In genomic region chr13:29210159-29211021, GRCm38 (mm10) we compare ENCODE assay signal across 8 mouse cellular contexts.
DNase-seq lines count a peak whose midpoint lies in the region; TF ChIP-seq lines count a peak whose summit lies in the region.

No protein-coding gene starts in this region.

- peak overlapping the region; percentile 80 for H3K27ac ChIP-seq in ES-Bruce4 (ENCODE audit: insufficient read depth, low read length)
- peak overlapping the region; percentile 88 for H3K27ac ChIP-seq in hindbrain, embryonic 10.5 days
- H3K27ac ChIP-seq in limb, embryonic 10.5 days = peak overlapping the region; percentile 92

- TF ChIP-seq CTCF in ES-Bruce4 (IDR thresholded peaks at IDR 0.05; ENCODE audit: low read depth, low read length) = no peak

- peaks cover 1% of the 10 kb centered on the region for H3K4me1 ChIP-seq in ES-Bruce4 (ENCODE audit: control insufficient read depth, insufficient read depth, low read length)
- peaks cover 15% of the 10 kb centered on the region for H3K4me1 ChIP-seq in hindbrain, embryonic 10.5 days (replicated peaks)
- H3K4me1 ChIP-seq in limb, embryonic 10.5 days = peaks cover 14% of the 10 kb centered on the region

- no peak for TF ChIP-seq POLR2A in ES-Bruce4 (IDR thresholded peaks at IDR 0.05; ENCODE audit: insufficient read depth, low read length)

- H3K36me3 ChIP-seq in ES-Bruce4 (ENCODE audit: control insufficient read depth, insufficient read depth, low read length, poor library complexity, severe bottlenecking) = no peaks in the 10 kb centered on the region
- no peaks in the 10 kb centered on the region for H3K36me3 ChIP-seq in hindbrain, embryonic 10.5 days
- H3K36me3 ChIP-seq in limb, embryonic 10.5 days = no peaks in the 10 kb centered on the region

- peak overlapping the region; percentile 34 for H3K9ac ChIP-seq in ES-Bruce4 (ENCODE audit: low read depth, poor library complexity, severe bottlenecking)

- peak overlapping the region; percentile 50 for H3K4me3 ChIP-seq in ES-Bruce4 (ENCODE audit: low read depth, low read length)
- peak overlapping the region; percentile 53 for H3K4me3 ChIP-seq in hindbrain, embryonic 10.5 days
- H3K4me3 ChIP-seq in limb, embryonic 10.5 days = peak overlapping the region; percentile 56

- TF ChIP-seq EP300 in ES-Bruce4 (IDR thresholded peaks at IDR 0.05; ENCODE audit: insufficient read depth, low read depth, low read length) = peak; percentile 57; the same call in 1 of the 2 replicates

- DNase-seq in c-Kit-positive CD71-negative TER-119-negative erythroid progenitor cells, embryonic 14.5 days (ENCODE audit: low read depth) = peak; percentile 6
- DNase-seq in hindbrain, embryonic 10.5 days (ENCODE audit: low spot score) = peak; percentile 62
- DNase-seq in limb, embryonic 10.5 days (ENCODE audit: low spot score) = peak; percentile 68
- peak; percentile 76 for DNase-seq in mesoderm, embryonic 11.5 days (ENCODE audit: low read depth, low spot score)
- DNase-seq in thymus, postnatal 25 days = peak; percentile 48
- no peak for DNase-seq in layer of hippocampus, adult 9-11 months
- no peak for DNase-seq in testis, postnatal 10 days (ENCODE audit: low spot score)

- 3% methylated on average over 27 of the region's 27 CpGs for WGBS in hindbrain, embryonic 10.5 days
- WGBS in limb, embryonic 10.5 days = 4% methylated on average over 27 of the region's 27 CpGs

- H3K27me3 ChIP-seq in ES-Bruce4 (ENCODE audit: control insufficient read depth, insufficient read depth, low read length, poor library complexity, severe bottlenecking) = no peaks in the 10 kb centered on the region
- H3K27me3 ChIP-seq in hindbrain, embryonic 10.5 days (ENCODE audit: insufficient read depth, poor library complexity, severe bottlenecking) = no peaks in the 10 kb centered on the region
- H3K27me3 ChIP-seq in limb, embryonic 10.5 days (ENCODE audit: low read depth, poor library complexity, severe bottlenecking) = no peaks in the 10 kb centered on the region

- H3K9me3 ChIP-seq in ES-Bruce4 (replicated peaks; ENCODE audit: control insufficient read depth, insufficient read depth, low read length, poor library complexity, severe bottlenecking) = peaks cover 8% of the 10 kb centered on the region
- H3K9me3 ChIP-seq in hindbrain, embryonic 10.5 days = peaks cover 4% of the 10 kb centered on the region; the same call in 1 of the 2 replicates
- H3K9me3 ChIP-seq in limb, embryonic 10.5 days (replicated peaks) = no peaks in the 10 kb centered on the region

Comparison
In these comparisons a context has a peak if more than half of its experiments do, and no peak if none do; other contexts are left out.
1. DNase-seq: peak in c-Kit-positive CD71-negative TER-119-negative erythroid progenitor cells, embryonic 14.5 days (single experiment), hindbrain, embryonic 10.5 days (single experiment), limb, embryonic 10.5 days (single experiment), mesoderm, embryonic 11.5 days (single experiment) and thymus, postnatal 25 days (single experiment); none in layer of hippocampus, adult 9-11 months (single experiment) and testis, postnatal 10 days (single experiment).
2. Peak in every context shown above with its lines, with median percentiles within 50 percentile points of each other: H3K27ac ChIP-seq and H3K4me3 ChIP-seq.